In genomic region chr19:55985518-55985917, GRCm38 (mm10) we compare ENCODE assay signal across 10 mouse cellular contexts.
A peak's percentile ranks its signal among the peaks of the same experiment; 100 is the strongest.
DNase-seq lines count a peak whose midpoint lies in the region; ATAC-seq and TF ChIP-seq lines count a peak whose summit lies in the region.
"Had no signal": no experiment of that assay in that cellular context is flagged by ENCODE, and none has a peak within 500 bp of the region (broad histone marks: within the 10 kb centered on the region; RNA-seq: fewer than 3 reads in every experiment).

No protein-coding gene starts in this region.

- no peak overlapping the region for H3K4me3 ChIP-seq in forebrain, embryonic 12.5 days (replicated peaks)
- H3K4me3 ChIP-seq in forebrain, embryonic 13.5 days = no peak overlapping the region
- no peak overlapping the region for H3K4me3 ChIP-seq in midbrain, embryonic 13.5 days (replicated peaks)
- H3K4me3 ChIP-seq in midbrain, embryonic 11.5 days (ENCODE audit: low read depth, low read length) = no peak overlapping the region
- H3K4me3 ChIP-seq in limb, embryonic 14.5 days (replicated peaks; ENCODE audit: low read length) = no peak overlapping the region
- H3K4me3 ChIP-seq: liver, embryonic 15.5 days; stomach, embryonic 15.5 days had no signal

- no peaks in the 10 kb centered on the region for H3K9me3 ChIP-seq in forebrain, embryonic 12.5 days
- H3K9me3 ChIP-seq in forebrain, embryonic 13.5 days (replicated peaks) = no peaks in the 10 kb centered on the region
- no peaks in the 10 kb centered on the region for H3K9me3 ChIP-seq in midbrain, embryonic 13.5 days
- no peaks in the 10 kb centered on the region for H3K9me3 ChIP-seq in midbrain, embryonic 11.5 days (ENCODE audit: control insufficient read depth, low read length)
- H3K9me3 ChIP-seq in limb, embryonic 14.5 days (ENCODE audit: control insufficient read depth, low read length) = no peaks in the 10 kb centered on the region
- H3K9me3 ChIP-seq: liver, embryonic 15.5 days; stomach, embryonic 15.5 days had no signal

- no peak for TF ChIP-seq POLR2A in limb, embryonic 14.5 days (IDR thresholded peaks at IDR 0.05; ENCODE audit: borderline replicate concordance, extremely low read depth, insufficient read depth, insufficient read length)

- H3K9ac ChIP-seq in forebrain, embryonic 12.5 days = no peak overlapping the region
- no peak overlapping the region for H3K9ac ChIP-seq in forebrain, embryonic 13.5 days
- H3K9ac ChIP-seq in midbrain, embryonic 13.5 days (replicated peaks) = no peak overlapping the region
- H3K9ac ChIP-seq in midbrain, embryonic 11.5 days (ENCODE audit: low read length) = no peak overlapping the region
- H3K9ac ChIP-seq in limb, embryonic 14.5 days (ENCODE audit: low read depth, low read length, severe bottlenecking) = no peak overlapping the region
- H3K9ac ChIP-seq: liver, embryonic 15.5 days; stomach, embryonic 15.5 days had no signal

- WGBS in forebrain, embryonic 12.5 days = 73% methylated on average over 4 of the region's 4 CpGs
- 82% methylated on average over 4 of the region's 4 CpGs for WGBS in forebrain, embryonic 13.5 days
- 74% methylated on average over 4 of the region's 4 CpGs for WGBS in midbrain, embryonic 13.5 days
- 75% methylated on average over 4 of the region's 4 CpGs for WGBS in midbrain, embryonic 11.5 days
- 36% methylated on average over 4 of the region's 4 CpGs for WGBS in limb, embryonic 14.5 days

- H3K4me2 ChIP-seq in forebrain, embryonic 12.5 days = no peak overlapping the region
- no peak overlapping the region for H3K4me2 ChIP-seq in forebrain, embryonic 13.5 days
- no peak overlapping the region for H3K4me2 ChIP-seq in midbrain, embryonic 13.5 days (replicated peaks)
- no peak overlapping the region for H3K4me2 ChIP-seq in midbrain, embryonic 11.5 days
- no peak overlapping the region for H3K4me2 ChIP-seq in limb, embryonic 14.5 days (replicated peaks; ENCODE audit: low read depth, low read length, severe bottlenecking)
- H3K4me2 ChIP-seq: liver, embryonic 15.5 days; stomach, embryonic 15.5 days had no signal

- H3K27ac ChIP-seq in forebrain, embryonic 12.5 days = 0 out of 2 replicates have a peak overlapping the region, but pooled peaks have one; percentile 8
- H3K27ac ChIP-seq in forebrain, embryonic 13.5 days = no peak overlapping the region
- peak overlapping the region; percentile 30; the same call in 1 of the 2 replicates for H3K27ac ChIP-seq in midbrain, embryonic 13.5 days
- no peak overlapping the region for H3K27ac ChIP-seq in midbrain, embryonic 11.5 days (ENCODE audit: low read depth, low read length)
- H3K27ac ChIP-seq in limb, embryonic 14.5 days (replicated peaks; ENCODE audit: low read depth, low read length) = no peak overlapping the region
- H3K27ac ChIP-seq: liver, embryonic 15.5 days; stomach, embryonic 15.5 days had no signal

- H3K4me1 ChIP-seq in forebrain, embryonic 12.5 days = no peaks in the 10 kb centered on the region
- H3K4me1 ChIP-seq in forebrain, embryonic 13.5 days = no peaks in the 10 kb centered on the region
- H3K4me1 ChIP-seq in midbrain, embryonic 13.5 days (replicated peaks) = 0 out of 2 replicates have a peak, but pooled peaks cover 3% of the 10 kb centered on the region
- no peaks in the 10 kb centered on the region for H3K4me1 ChIP-seq in midbrain, embryonic 11.5 days (ENCODE audit: control insufficient read depth, insufficient read depth, low read length)
- peaks cover 8% of the 10 kb centered on the region for H3K4me1 ChIP-seq in limb, embryonic 14.5 days (ENCODE audit: control insufficient read depth, insufficient read depth, low read length)
- H3K4me1 ChIP-seq: stomach, embryonic 15.5 days had no signal

- no peak for ATAC-seq in forebrain, embryonic 12.5 days (ENCODE audit: low FRiP score)
- ATAC-seq in forebrain, embryonic 13.5 days = no peak
- ATAC-seq in midbrain, embryonic 13.5 days = no peak
- ATAC-seq in midbrain, embryonic 11.5 days (ENCODE audit: low FRiP score) = no peak
- peak; percentile 80 for ATAC-seq in limb, embryonic 14.5 days (ENCODE audit: low FRiP score, low read depth)
- ATAC-seq in activated CD4-positive, CD25-positive, alpha-beta regulatory T cell, adult 4 months = no peak

- DNase-seq in midbrain, embryonic 11.5 days (ENCODE audit: low spot score, missing footprints) = no peak
- DNase-seq in gastrocnemius, postnatal 14 days = peak; percentile 62
- DNase-seq in limb, embryonic 14.5 days (ENCODE audit: low spot score) = peak; percentile 85
- no peak for DNase-seq in lung, postnatal 4 days

- H3K27me3 ChIP-seq in forebrain, embryonic 12.5 days = no peaks in the 10 kb centered on the region
- 0 out of 2 replicates have a peak, but pooled peaks cover 1% of the 10 kb centered on the region for H3K27me3 ChIP-seq in forebrain, embryonic 13.5 days
- no peaks in the 10 kb centered on the region for H3K27me3 ChIP-seq in midbrain, embryonic 13.5 days
- no peaks in the 10 kb centered on the region for H3K27me3 ChIP-seq in midbrain, embryonic 11.5 days (ENCODE audit: control insufficient read depth, insufficient read depth, low read length)
- H3K27me3 ChIP-seq in limb, embryonic 14.5 days (ENCODE audit: control insufficient read depth, insufficient read depth, low read length) = no peaks in the 10 kb centered on the region
- H3K27me3 ChIP-seq: liver, embryonic 15.5 days; stomach, embryonic 15.5 days had no signal

- H3K36me3 ChIP-seq in forebrain, embryonic 12.5 days (replicated peaks) = no peaks in the 10 kb centered on the region
- H3K36me3 ChIP-seq in forebrain, embryonic 13.5 days (ENCODE audit: poor library complexity, severe bottlenecking) = no peaks in the 10 kb centered on the region
- H3K36me3 ChIP-seq in midbrain, embryonic 13.5 days = no peaks in the 10 kb centered on the region
- no peaks in the 10 kb centered on the region for H3K36me3 ChIP-seq in midbrain, embryonic 11.5 days (ENCODE audit: control insufficient read depth, insufficient read depth, low read length)
- H3K36me3 ChIP-seq in limb, embryonic 14.5 days (ENCODE audit: control insufficient read depth, insufficient read depth, low read length) = no peaks in the 10 kb centered on the region
- H3K36me3 ChIP-seq: liver, embryonic 15.5 days; stomach, embryonic 15.5 days had no signal

- intact Hi-C loops in gastrocnemius, postnatal 14 days (cut with DNase I; ENCODE audit: low total_unique reads) = no loop called here

Comparison
In these comparisons a context has a peak if more than half of its experiments do, and no peak if none do; other contexts are left out.
1. H3K27ac ChIP-seq: peak in forebrain, embryonic 12.5 days (single experiment) and midbrain, embryonic 13.5 days (single experiment); none in forebrain, embryonic 13.5 days (single experiment), midbrain, embryonic 11.5 days (single experiment) and limb, embryonic 14.5 days (single experiment).
2. DNase-seq: peak in gastrocnemius, postnatal 14 days (single experiment) and limb, embryonic 14.5 days (single experiment); none in midbrain, embryonic 11.5 days (single experiment) and lung, postnatal 4 days (0 of 2).